13 mouse cellular contexts compared by ENCODE assay signal in the genomic region with DNA sequence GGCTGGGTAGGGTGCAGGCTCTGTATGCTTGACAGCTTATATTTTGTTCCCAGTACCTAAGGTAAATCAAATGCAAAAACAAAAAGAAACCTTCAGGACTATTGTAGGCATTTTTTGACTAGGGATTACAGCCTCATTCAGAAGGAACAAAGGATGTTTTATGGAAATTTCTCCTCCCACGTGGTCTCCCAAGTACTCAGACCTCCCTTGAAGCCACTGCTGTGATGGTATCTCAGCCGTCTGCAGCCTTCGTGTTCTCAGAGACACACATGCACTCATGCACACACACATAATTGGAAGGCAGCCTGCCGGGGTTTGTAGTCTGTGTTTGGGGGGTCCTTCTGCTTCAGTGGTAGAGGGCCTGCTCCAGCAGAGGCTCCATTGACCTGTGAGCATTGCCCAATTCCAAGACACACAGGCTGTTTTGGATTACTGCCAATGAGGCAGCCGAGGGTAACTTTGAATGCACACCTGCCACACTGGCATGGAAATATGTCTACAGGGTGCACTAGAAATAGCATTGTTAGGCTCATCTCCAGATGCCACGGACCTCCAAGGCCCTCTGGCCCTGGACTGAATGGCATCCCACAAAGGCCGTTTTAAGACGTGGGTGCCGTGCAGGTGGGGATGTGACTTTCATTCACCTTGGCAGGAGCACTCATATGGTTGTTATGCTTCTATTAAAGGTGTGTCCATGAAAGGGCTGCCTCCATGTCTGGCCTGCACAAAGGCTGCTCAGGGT. TPM values are rescaled to one million over a fixed set of nuclear protein-coding genes. Genes with fewer than 3 reads are reported as not detected.
DNase-seq lines count a peak whose midpoint lies in the region; ATAC-seq lines count a peak whose summit lies in the region.
"Had no signal": no experiment of that assay in that cellular context is flagged by ENCODE, and none has a peak within 500 bp of the region (broad histone marks: within the 10 kb centered on the region; RNA-seq: fewer than 3 reads in every experiment).

No protein-coding gene starts in this region.

- no peak overlapping the region for H3K27ac ChIP-seq in forebrain, embryonic 11.5 days (ENCODE audit: low read depth, low read length)
- H3K27ac ChIP-seq in midbrain, embryonic 13.5 days, result no peak overlapping the region
- H3K27ac ChIP-seq: layer of hippocampus, adult 2 months; limb, embryonic 12.5 days had no signal

- no peak overlapping the region for H3K9ac ChIP-seq in forebrain, embryonic 11.5 days (ENCODE audit: low read length)
- no peak overlapping the region for H3K9ac ChIP-seq in midbrain, embryonic 13.5 days (replicated peaks)
- H3K9ac ChIP-seq: limb, embryonic 12.5 days had no signal

- H3K4me1 ChIP-seq in forebrain, embryonic 11.5 days (replicated peaks; ENCODE audit: control insufficient read depth, insufficient read depth, low read length), result peaks cover 16% of the 10 kb centered on the region
- peaks cover 34% of the 10 kb centered on the region for H3K4me1 ChIP-seq in midbrain, embryonic 13.5 days (replicated peaks)

- peak; percentile 24 for DNase-seq in cerebellum, adult 11 months
- no peak for DNase-seq in cerebellum, adult 8-10 months
- DNase-seq in kidney, postnatal 10 days, result peak; percentile 18
- DNase-seq in kidney, adult 18-20 months, result no peak
- DNase-seq in forebrain, embryonic 11.5 days (ENCODE audit: low spot score), result peak; percentile 55
- DNase-seq in adipocyte (ENCODE audit: low spot score), result no peak
- DNase-seq: right cerebral cortex, postnatal 25 days; thymus, postnatal 4 days had no signal

- no peak overlapping the region for H3K4me3 ChIP-seq in forebrain, embryonic 11.5 days (ENCODE audit: low read depth, low read length)
- no peak overlapping the region for H3K4me3 ChIP-seq in midbrain, embryonic 13.5 days (replicated peaks)
- H3K4me3 ChIP-seq: layer of hippocampus, adult 2 months; limb, embryonic 12.5 days had no signal

- H3K36me3 ChIP-seq in forebrain, embryonic 11.5 days (ENCODE audit: control insufficient read depth, insufficient read depth, low read length), result no peaks in the 10 kb centered on the region
- no peaks in the 10 kb centered on the region for H3K36me3 ChIP-seq in midbrain, embryonic 13.5 days
- H3K36me3 ChIP-seq: limb, embryonic 12.5 days had no signal

- H3K27me3 ChIP-seq in forebrain, embryonic 11.5 days (ENCODE audit: control insufficient read depth, insufficient read depth, low read length), result no peaks in the 10 kb centered on the region; the same call in 1 of the 2 replicates
- H3K27me3 ChIP-seq in midbrain, embryonic 13.5 days, result peaks cover 24% of the 10 kb centered on the region
- H3K27me3 ChIP-seq: limb, embryonic 12.5 days had no signal

- WGBS in forebrain, embryonic 11.5 days, result 40% methylated on average over 9 of the region's 9 CpGs
- 29% methylated on average over 9 of the region's 9 CpGs for WGBS in midbrain, embryonic 13.5 days

- ATAC-seq in forebrain, embryonic 11.5 days (replicated peaks; ENCODE audit: low FRiP score), result peak; percentile 53
- ATAC-seq in midbrain, embryonic 13.5 days, result peak; percentile 34; the same call in 1 of the 2 replicates
- ATAC-seq in megakaryocyte-erythroid progenitor cell, adult 5-6 weeks (replicated peaks; ENCODE audit: low FRiP score, low TSS enrichment, poor library complexity, severe bottlenecking), result no peak

- no peak overlapping the region for H3K4me2 ChIP-seq in forebrain, embryonic 11.5 days (ENCODE audit: low read depth, low read length, severe bottlenecking)
- no peak overlapping the region for H3K4me2 ChIP-seq in midbrain, embryonic 13.5 days (replicated peaks)
- H3K4me2 ChIP-seq: limb, embryonic 12.5 days had no signal

- H3K9me3 ChIP-seq in forebrain, embryonic 11.5 days (ENCODE audit: control insufficient read depth, low read length), result no peaks in the 10 kb centered on the region
- H3K9me3 ChIP-seq in midbrain, embryonic 13.5 days, result no peaks in the 10 kb centered on the region
- H3K9me3 ChIP-seq: limb, embryonic 12.5 days had no signal

RNA-seq across cellular contexts. Expression of a gene that starts 41.1 kb away (rescaled TPM):
- polyA plus RNA-seq in forebrain, embryonic 11.5 days (2014; fragmentation: Nextera tagmentation; extraction: Ambion mirVana), result not detected in 2 replicates
- not detected in 2 replicates for polyA plus RNA-seq in midbrain, embryonic 13.5 days (2015; fragmentation: Nextera tagmentation; extraction: Ambion mirVana)
- not detected in 2 replicates for total RNA-seq in megakaryocyte-erythroid progenitor cell, adult 5-6 weeks (2014; fragmentation: Nextera tagmentation)
- total RNA-seq in megakaryocyte-erythroid progenitor cell, adult 5-6 weeks (2017), result not detected in 2 replicates
- total RNA-seq: layer of hippocampus, adult 2 months had no signal
- polyA plus RNA-seq: limb, embryonic 12.5 days; neural tube, embryonic 11.5 days had no signal

Comparison
In these comparisons a context has a peak if more than half of its experiments do, and no peak if none do; other contexts are left out.
1. DNase-seq: peak in cerebellum, adult 11 months (single experiment), kidney, postnatal 10 days (single experiment) and forebrain, embryonic 11.5 days (single experiment); none in cerebellum, adult 8-10 months (single experiment), kidney, adult 18-20 months (single experiment) and adipocyte (single experiment).